Mouse (Mus musculus) heart, embryonic 14.5 days (tissue): Measurements from ENCODE around the gene Gpr83. TPM values are rescaled to one million over a fixed set of nuclear protein-coding genes. Genes with fewer than 3 reads are reported as not detected.
"Not testable (repeated sequence)": the region's sequence is repeated elsewhere in the genome, so short reads cannot be mapped to it uniquely, and the experiment has no call there.

ENCODE experiments used
- ATAC-seq: fragments of 200-750 bp; cut with Nextera tagmentation; 2 replicates; pipeline ENCODE4 v1.8.0; 2017; ENCODE audit warnings: low read depth, moderate TSS enrichment; ENCODE audit not compliant: insufficient number of reproducible peaks, insufficient read depth, low FRiP score
- H3K27ac ChIP-seq, 2 experiments: fragments of 200-500 bp in 1 of 2; fragments of 300-500 bp in 1 of 2; sonication (generic) in 1 of 2; replicated peaks in 1 of 2; 2 replicates each; pipeline ENCODE4 v1.5.1; 2012 to 2014; ENCODE audit warnings: low read depth in 2 of 2, low read length in 2 of 2, control low read depth in 1 of 2, mild to moderate bottlenecking in 1 of 2, mixed read lengths in 1 of 2; ENCODE audit not compliant: control insufficient read depth in 1 of 2, insufficient read depth in 1 of 2
- H3K27me3 ChIP-seq: fragments of 300-500 bp; sonication (generic); 2 replicates; pipeline ENCODE4 v1.6.1; 2014; ENCODE audit warnings: mild to moderate bottlenecking, low read length, control low read depth; ENCODE audit not compliant: control insufficient read depth, insufficient read depth
- H3K36me3 ChIP-seq: fragments of 300-500 bp; sonication (generic); 2 replicates; pipeline ENCODE4 v1.6.1; 2014; ENCODE audit warnings: mild to moderate bottlenecking, control low read depth, low read length, mixed read lengths; ENCODE audit not compliant: control insufficient read depth, insufficient read depth
- H3K4me1 ChIP-seq, 2 experiments: fragments of 200-500 bp in 1 of 2; fragments of 300-500 bp in 1 of 2; sonication (generic) in 1 of 2; 2 replicates each; pipeline ENCODE4 v1.6.1; 2012 to 2014; ENCODE audit warnings: low read length in 2 of 2, control low read depth in 1 of 2, mixed read lengths in 1 of 2; ENCODE audit not compliant: control insufficient read depth in 2 of 2, insufficient read depth in 2 of 2
- H3K4me2 ChIP-seq: fragments of 300-500 bp; sonication (generic); 2 replicates; pipeline ENCODE4 v1.6.1; 2014; ENCODE audit warnings: mild to moderate bottlenecking, low read length
- H3K4me3 ChIP-seq, 2 experiments: fragments of 200-500 bp in 1 of 2; fragments of 300-500 bp in 1 of 2; sonication (generic) in 1 of 2; 2 replicates each; pipeline ENCODE4 v1.5.1; 2012 to 2014; ENCODE audit warnings: low read length in 2 of 2, mild to moderate bottlenecking in 2 of 2, control low read depth in 1 of 2, low read depth in 1 of 2, moderate library complexity in 1 of 2; ENCODE audit not compliant: control insufficient read depth in 1 of 2, insufficient read depth in 1 of 2
- H3K9ac ChIP-seq: fragments of 300-500 bp; sonication (generic); 2 replicates; pipeline ENCODE4 v1.6.1; 2014; ENCODE audit warnings: mild to moderate bottlenecking, low read length
- H3K9me3 ChIP-seq: fragments of 300-500 bp; sonication (generic); 2 replicates; pipeline ENCODE4 v1.6.1; 2016; ENCODE audit warnings: low read length, control low read depth; ENCODE audit not compliant: control insufficient read depth
- WGBS: fragments of 180-500 bp; shearing (Covaris S2); extraction: QIAGEN DNeasy Blood & Tissue Kit; methylation state at CpG from one replicate; pipeline ENCODE4 v1.1.7; 2014; 5-methylcytosine and 5-hydroxymethylcytosine counted together
- polyA plus RNA-seq: library from polyadenylated mRNA; unstranded; fragments of >200 nt; fragmentation: Nextera tagmentation; extraction: Ambion mirVana; gene quantifications from 2 replicates; pipeline ENCODE4 v1.2.1, GENCODE M21; 2014

Gene Gpr83
- polyA plus RNA-seq, 1 experiment from 2014 or later: 0.18 TPM

DNA sequence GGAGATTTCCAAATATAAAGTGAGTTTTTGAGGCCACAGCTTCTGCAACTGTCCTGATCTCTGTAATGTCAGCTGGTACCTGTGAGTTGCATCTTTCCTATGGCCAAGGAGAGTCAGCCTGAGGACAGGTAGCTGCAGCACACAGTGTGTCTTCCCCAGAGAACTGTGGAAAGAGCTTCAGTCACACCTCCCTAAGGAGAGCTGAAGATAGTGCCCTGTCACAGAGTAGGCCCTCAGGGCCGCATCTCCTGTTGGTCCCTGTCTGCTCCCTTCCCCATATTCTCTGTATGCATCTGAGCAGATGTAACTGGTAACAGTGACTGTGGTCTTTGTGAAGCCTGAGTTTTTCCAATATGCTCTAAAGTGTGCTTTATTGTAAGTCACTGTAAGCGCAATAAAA is 10.4 kb downstream of the Gpr83 start:
- Histone ChIP-seq H3K4me2 (no peak overlapping the region), H3K27me3 (peaks cover 4% of the 10 kb centered on the region; the same call in 1 of the 2 replicates), H3K9me3 (no peaks in the 10 kb centered on the region), H3K36me3 (no peaks in the 10 kb centered on the region), H3K27ac (no peak overlapping the region), H3K4me3 (no peak overlapping the region), H3K4me1 (peaks cover 0 to 4% of the 10 kb centered on the region in 2 experiments; a peak in 2 of 4 replicates), H3K9ac (no peak overlapping the region)
- 82% methylated on average over 2 of the region's 2 CpGs for WGBS
- ATAC-seq: no peak

DNA sequence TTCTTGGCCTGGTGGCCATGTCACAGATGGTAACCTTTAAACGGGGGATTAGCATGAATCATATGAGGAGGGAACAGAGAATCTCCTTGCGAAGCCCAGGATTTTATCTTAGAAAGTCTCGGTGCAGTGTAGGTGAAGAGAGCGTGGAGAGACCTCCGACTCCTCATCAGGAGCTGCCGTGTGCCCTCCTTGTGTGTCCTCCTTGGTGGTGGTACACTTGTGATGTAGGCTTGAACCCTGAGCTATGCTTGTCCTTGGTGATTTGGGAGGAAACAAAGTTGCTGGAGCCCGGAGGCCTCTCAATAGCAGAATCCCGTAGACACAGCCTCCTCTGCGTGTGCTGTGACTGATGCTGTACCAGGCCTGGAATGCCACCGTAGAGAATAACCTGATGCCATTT is 10.8 kb downstream of the Gpr83 start:
- H3K36me3 ChIP-seq: no peaks in the 10 kb centered on the region
- H3K27ac ChIP-seq: no peak overlapping the region
- 85% methylated on average over 10 of the region's 10 CpGs for WGBS
- no peak for ATAC-seq
- no peak overlapping the region for H3K4me2 ChIP-seq
- H3K27me3 ChIP-seq: peaks cover 4% of the 10 kb centered on the region; the same call in 1 of the 2 replicates
- no peak overlapping the region for H3K4me3 ChIP-seq
- no peaks in the 10 kb centered on the region for H3K9me3 ChIP-seq
- H3K9ac ChIP-seq: no peak overlapping the region
- H3K4me1 ChIP-seq: peaks cover 0 to 4% of the 10 kb centered on the region in 2 experiments; a peak in 3 of 4 replicates

DNA sequence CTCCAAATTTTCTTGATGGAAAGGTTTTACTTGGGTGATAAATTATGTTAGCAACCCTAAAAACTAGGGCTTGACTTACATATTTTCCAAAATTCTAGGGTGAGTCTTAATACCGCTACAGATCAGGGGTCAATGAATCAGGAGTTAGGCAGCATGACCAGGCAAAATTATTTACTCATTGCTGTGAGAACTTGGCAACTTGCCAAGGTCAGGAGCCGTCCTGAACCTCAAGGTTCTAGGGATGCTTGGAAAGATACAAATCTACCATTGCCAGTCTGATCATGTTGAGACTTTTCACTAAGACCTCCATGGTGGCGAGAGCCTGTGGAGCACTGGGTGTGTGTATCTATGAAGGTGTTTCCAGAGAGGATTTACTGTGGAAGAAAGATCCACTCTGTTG is 11.5 kb downstream of the Gpr83 start:
- 62% methylated on average over 3 of the region's 3 CpGs for WGBS
- Histone ChIP-seq H3K36me3 (no peaks in the 10 kb centered on the region), H3K27me3 (0 out of 2 replicates have a peak, but pooled peaks cover 4% of the 10 kb centered on the region), H3K4me1 (peaks cover 0 to 4% of the 10 kb centered on the region in 2 experiments; a peak in 3 of 4 replicates), H3K9ac (no peak overlapping the region), H3K4me3 (no peak overlapping the region), H3K27ac (no peak overlapping the region), H3K4me2 (no peak overlapping the region), H3K9me3 (no peaks in the 10 kb centered on the region)
- ATAC-seq: no peak

- 48% methylated on average over 17 of the region's 17 CpGs for WGBS
- H3K36me3 ChIP-seq: no peaks in the 10 kb centered on the region
- H3K4me3 ChIP-seq: no peak overlapping the region
- ATAC-seq: no peak
- no peak overlapping the region for H3K4me2 ChIP-seq
- H3K9me3 ChIP-seq: no peaks in the 10 kb centered on the region
- H3K4me1 ChIP-seq: peaks cover 0 to 4% of the 10 kb centered on the region in 2 experiments; a peak in 3 of 4 replicates
- H3K9ac ChIP-seq: no peak overlapping the region
- H3K27ac ChIP-seq: no peak overlapping the region
- 0 out of 2 replicates have a peak, but pooled peaks cover 4% of the 10 kb centered on the region for H3K27me3 ChIP-seq
Measured at GRCm38 (mm10) chr9:14872181-14872930, 12.3 kb downstream of the Gpr83 start.

DNA sequence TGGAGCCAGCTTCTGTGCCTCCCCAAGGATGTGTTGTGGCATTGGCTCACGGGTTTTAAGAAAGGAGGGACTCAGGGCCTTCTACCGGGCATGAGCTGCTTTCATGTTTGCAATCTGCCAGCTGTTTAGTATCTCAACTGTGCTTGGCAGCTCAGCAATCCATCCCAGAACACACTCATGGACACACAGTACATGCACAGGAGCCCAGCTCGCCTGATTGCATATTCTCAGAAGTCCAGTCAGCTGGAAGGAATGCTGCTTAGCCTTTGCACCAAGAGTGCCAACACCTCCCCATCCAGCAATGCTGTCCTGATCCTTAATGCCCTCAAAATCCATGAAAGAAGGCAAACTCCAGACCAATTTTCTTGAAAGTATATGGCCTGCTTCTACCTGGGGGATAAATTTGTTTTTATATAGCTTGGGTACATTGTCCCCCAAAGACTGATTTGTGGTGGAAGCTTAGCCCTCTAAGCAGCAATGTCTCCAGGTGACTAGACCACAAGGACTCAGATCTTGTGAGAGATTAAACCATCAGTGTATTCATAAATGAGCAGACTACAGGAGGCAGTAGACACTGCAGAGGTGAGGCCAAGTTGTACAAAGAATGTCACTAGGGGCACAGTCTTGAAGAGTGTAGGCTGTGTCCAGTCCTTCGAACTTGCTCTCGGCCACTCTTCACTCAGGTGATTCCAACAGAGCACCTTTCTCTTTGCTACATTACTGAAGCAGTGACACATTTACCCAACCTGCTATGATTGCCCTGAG is 15.9 kb downstream of the Gpr83 start:
- no peaks in the 10 kb centered on the region for H3K36me3 ChIP-seq
- no peak overlapping the region for H3K4me3 ChIP-seq
- no peaks in the 10 kb centered on the region for H3K9me3 ChIP-seq
- H3K9ac ChIP-seq: no peak overlapping the region
- H3K27ac ChIP-seq: no peak overlapping the region
- ATAC-seq: no peak
- peaks cover 0 to 4% of the 10 kb centered on the region in 2 experiments; a peak in 3 of 4 replicates for H3K4me1 ChIP-seq
- 0 out of 2 replicates have a peak, but pooled peaks cover 4% of the 10 kb centered on the region for H3K27me3 ChIP-seq
- 66% methylated on average over 5 of the region's 5 CpGs for WGBS
- H3K4me2 ChIP-seq: no peak overlapping the region

- H3K9ac ChIP-seq, H3K27ac ChIP-seq, H3K4me1 ChIP-seq, H3K4me3 ChIP-seq, ATAC-seq, H3K27me3 ChIP-seq, H3K4me2 ChIP-seq, H3K9me3 ChIP-seq, H3K36me3 ChIP-seq: not testable (repeated sequence)
- 34% methylated on average over 8 of the region's 8 CpGs for WGBS
Measured at GRCm38 (mm10) chr9:14876566-14876965, 16.6 kb downstream of the Gpr83 start.

- WGBS: 40% methylated on average over 4 of the region's 4 CpGs
- no peaks in the 10 kb centered on the region for H3K9me3 ChIP-seq
- H3K36me3 ChIP-seq: no peaks in the 10 kb centered on the region
- no peak for ATAC-seq
- no peaks in the 10 kb centered on the region for H3K27me3 ChIP-seq
- no peak overlapping the region for H3K9ac ChIP-seq
- H3K4me1 ChIP-seq: no peaks in the 10 kb centered on the region; a peak in 2 of 4 replicates
- no peak overlapping the region for H3K4me2 ChIP-seq
- H3K4me3 ChIP-seq: no peak overlapping the region
- H3K27ac ChIP-seq: no peak overlapping the region
Measured at GRCm38 (mm10) chr9:14884641-14885040, 24.6 kb downstream of the Gpr83 start.
